Mouse (Mus musculus) testis, adult 2 months (tissue): ENCODE measurements around the gene Slc51a. TPM values are rescaled to one million over a fixed set of nuclear protein-coding genes. Genes with fewer than 3 reads are reported as not detected.
A peak's percentile ranks its signal among the peaks of the same experiment; 100 is the strongest.

ENCODE experiments used
- H3K27ac ChIP-seq: fragments of 200-500 bp; 2 replicates; pipeline ENCODE4 v1.5.1; 2012; ENCODE audit warnings: low read depth, low read length; ENCODE audit not compliant: control insufficient read depth, insufficient read depth
- H3K27me3 ChIP-seq: fragments of 200-500 bp; 2 replicates; pipeline ENCODE4 v1.6.1; 2012; ENCODE audit warnings: mild to moderate bottlenecking, low read length, moderate library complexity; ENCODE audit not compliant: control insufficient read depth, insufficient read depth
- H3K36me3 ChIP-seq: fragments of 200-500 bp; 2 replicates; pipeline ENCODE4 v1.6.1; 2012; ENCODE audit warnings: mild to moderate bottlenecking, low read length; ENCODE audit not compliant: control insufficient read depth, insufficient read depth
- H3K4me1 ChIP-seq: fragments of 200-500 bp; 2 replicates; pipeline ENCODE4 v1.6.1; 2012; ENCODE audit warnings: low read length; ENCODE audit not compliant: control insufficient read depth, insufficient read depth
- H3K4me3 ChIP-seq: fragments of 200-500 bp; 2 replicates; pipeline ENCODE4 v1.5.1; 2012; ENCODE audit warnings: low read depth, mild to moderate bottlenecking, low read length, moderate library complexity, mixed read lengths; ENCODE audit not compliant: control insufficient read depth
- CTCF ChIP-seq: fragments of 200-500 bp; IDR thresholded peaks from 2 replicates; pipeline ENCODE4 v1.5.1; 2012; ENCODE audit warnings: low read depth, mild to moderate bottlenecking, inconsistent platforms, low read length, moderate library complexity; ENCODE audit not compliant: control insufficient read depth, insufficient read depth, insufficient replicate concordance
- POLR2A ChIP-seq: fragments of 200-500 bp; IDR thresholded peaks from 2 replicates; pipeline ENCODE4 v1.6.1; 2012; ENCODE audit warnings: low read depth, mild to moderate bottlenecking, inconsistent platforms, low read length, moderate library complexity; ENCODE audit not compliant: control insufficient read depth
- polyA plus RNA-seq: library from polyadenylated mRNA; depleted of rRNA; stranded (reverse); fragments of >200 nt; gene quantifications from 2 replicates; pipeline ENCODE4 v1.2.3, GENCODE M21; 2012

Slc51a gene
- polyA plus RNA-seq, 1 experiment: 0.49 TPM

DNA sequence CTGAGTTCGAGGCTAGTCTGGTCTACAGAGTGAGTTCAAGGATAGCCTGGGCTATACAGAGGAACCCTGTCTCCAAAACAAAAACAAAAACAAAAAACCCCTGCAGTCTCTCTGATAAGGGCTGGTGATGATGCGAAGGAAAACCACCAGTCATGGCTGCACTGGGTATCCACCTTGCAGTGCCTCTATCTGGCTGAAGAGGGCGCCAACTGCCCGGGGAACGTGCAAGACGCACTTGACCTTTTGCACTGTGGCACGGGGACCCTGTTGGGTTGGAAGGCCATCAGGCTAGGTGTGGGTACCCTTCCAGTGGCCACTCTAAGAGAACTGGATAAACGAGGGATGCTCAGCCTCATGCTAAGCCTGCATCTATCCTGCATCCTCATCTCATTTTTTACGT lies 19.7 kb upstream of the Slc51a start:
- TF ChIP-seq POLR2A (no peak), CTCF (peak; percentile 92; the same call in 1 of the 2 replicates)
- no peaks in the 10 kb centered on the region for H3K27me3 ChIP-seq
- H3K27ac ChIP-seq: no peak overlapping the region

GRCm38 (mm10) chr16:32506868-32507267 lies 19.2 kb upstream of the Slc51a start:
- no peaks in the 10 kb centered on the region for H3K36me3 ChIP-seq
- H3K27me3 ChIP-seq: no peaks in the 10 kb centered on the region
- TF ChIP-seq POLR2A: no peak
- TF ChIP-seq CTCF: no peak
- no peak overlapping the region for H3K4me3 ChIP-seq
- no peak overlapping the region for H3K27ac ChIP-seq
- H3K4me1 ChIP-seq: no peaks in the 10 kb centered on the region; the same call in 1 of the 2 replicates

More for the DNA sequence above, 19.7 kb upstream of the Slc51a start:
- no peaks in the 10 kb centered on the region; the same call in 1 of the 2 replicates for H3K4me1 ChIP-seq
- H3K36me3 ChIP-seq: no peaks in the 10 kb centered on the region
- no peak overlapping the region for H3K4me3 ChIP-seq

DNA sequence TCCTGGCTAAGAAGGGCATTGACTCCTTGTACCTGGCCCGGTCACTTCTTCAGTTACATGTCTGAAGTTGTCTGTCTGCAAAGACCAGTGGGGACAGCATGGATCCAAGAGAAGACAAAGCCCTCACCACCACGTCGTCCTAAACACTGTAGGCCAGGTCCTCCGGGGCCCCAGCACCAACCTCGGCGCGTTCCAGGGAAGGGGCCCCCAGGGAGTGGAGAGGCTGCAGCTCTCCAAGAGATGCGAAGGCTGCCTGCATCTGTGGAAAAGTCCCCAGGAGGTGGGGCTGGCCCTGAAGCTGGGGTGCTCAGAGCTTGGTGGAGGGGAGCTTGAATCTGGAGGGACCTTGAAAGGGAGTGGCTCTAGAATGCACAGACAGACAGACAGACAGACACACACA lies 18.6 kb upstream of the Slc51a start:
- no peak for TF ChIP-seq CTCF
- TF ChIP-seq POLR2A: no peak
- Histone ChIP-seq H3K4me3 (no peak overlapping the region), H3K27ac (no peak overlapping the region), H3K4me1 (no peaks in the 10 kb centered on the region; the same call in 1 of the 2 replicates), H3K27me3 (no peaks in the 10 kb centered on the region), H3K36me3 (no peaks in the 10 kb centered on the region)

GRCm38 (mm10) chr16:32503633-32504032 lies 16.0 kb upstream of the Slc51a start:
- H3K36me3 ChIP-seq: no peaks in the 10 kb centered on the region
- H3K27ac ChIP-seq: no peak overlapping the region
- H3K4me1 ChIP-seq: peaks cover 8% of the 10 kb centered on the region
- TF ChIP-seq POLR2A (no peak), CTCF (no peak)
- no peak overlapping the region for H3K4me3 ChIP-seq
- no peaks in the 10 kb centered on the region for H3K27me3 ChIP-seq

- H3K4me3 ChIP-seq: no peak overlapping the region
- H3K27me3 ChIP-seq: no peaks in the 10 kb centered on the region
- H3K4me1 ChIP-seq: peaks cover 8% of the 10 kb centered on the region
- no peaks in the 10 kb centered on the region for H3K36me3 ChIP-seq
- TF ChIP-seq CTCF: no peak
- TF ChIP-seq POLR2A: no peak
- no peak overlapping the region for H3K27ac ChIP-seq
Observed at GRCm38 (mm10) chr16:32502621-32503335, 15.1 kb upstream of the Slc51a start.

GRCm38 (mm10) chr16:32501459-32501858 lies 13.8 kb upstream of the Slc51a start:
- Histone ChIP-seq H3K27ac (no peak overlapping the region), H3K36me3 (no peaks in the 10 kb centered on the region), H3K4me1 (peaks cover 8% of the 10 kb centered on the region), H3K27me3 (no peaks in the 10 kb centered on the region), H3K4me3 (no peak overlapping the region)
- TF ChIP-seq POLR2A (no peak), CTCF (no peak)

DNA sequence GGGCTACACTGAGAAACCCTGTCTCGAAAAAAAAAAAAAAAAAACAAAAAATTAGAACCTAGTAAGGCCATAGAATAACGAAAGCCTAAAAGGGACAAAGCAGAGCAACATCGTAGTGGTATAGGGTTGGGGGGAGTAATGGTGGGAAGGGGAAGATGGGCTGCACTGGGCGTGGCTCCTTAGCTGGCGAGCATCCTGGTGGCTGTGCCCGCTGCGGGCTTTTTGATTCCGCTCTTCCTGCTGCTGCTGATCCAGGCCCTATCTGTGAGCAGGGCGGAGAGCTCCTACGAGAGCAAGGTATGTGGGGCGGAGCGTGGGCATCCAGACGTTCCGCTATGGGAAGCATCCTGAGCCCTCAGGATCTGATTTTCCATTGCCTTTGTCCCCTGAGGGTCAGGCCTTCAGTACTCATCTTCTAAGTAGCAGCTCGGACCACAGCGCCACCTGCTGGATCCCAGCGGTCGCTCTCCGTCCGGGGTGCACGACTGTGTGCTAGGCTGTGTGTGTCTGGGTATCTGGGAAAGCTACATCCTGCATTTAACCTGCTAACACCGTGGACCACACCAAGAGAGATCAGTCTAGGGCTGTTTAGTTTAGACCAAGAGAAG lies 11.9 kb upstream of the Slc51a start:
- Histone ChIP-seq H3K36me3 (no peaks in the 10 kb centered on the region), H3K27me3 (no peaks in the 10 kb centered on the region), H3K27ac (no peak overlapping the region), H3K4me3 (peak overlapping the region; percentile 94), H3K4me1 (peaks cover 8% of the 10 kb centered on the region)
- TF ChIP-seq POLR2A: 0 out of 2 replicates have a peak, but pooled peaks have one; percentile 26
- TF ChIP-seq CTCF: peak; percentile 97
